ENCODE assay signal across 6 mouse cellular contexts in the genomic region with DNA sequence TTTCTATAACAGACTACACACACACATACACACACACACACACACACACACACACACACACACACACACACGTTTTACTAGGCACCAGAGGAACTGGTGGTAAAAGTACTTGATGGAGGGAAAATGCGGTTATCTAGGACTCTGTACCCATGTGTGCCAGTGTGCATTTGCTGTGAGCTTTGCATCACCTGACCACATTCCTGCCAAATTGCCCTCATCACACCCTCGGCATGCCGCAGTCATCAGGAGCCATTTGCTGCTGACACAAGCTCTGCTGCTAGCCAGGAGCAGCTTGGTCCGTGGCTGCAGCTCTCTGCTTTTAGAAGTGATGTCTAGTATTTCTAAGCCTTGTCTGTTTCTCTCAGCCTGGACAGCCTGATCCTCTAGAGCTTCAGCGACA. TPM values are rescaled to one million over a fixed set of nuclear protein-coding genes. Genes with fewer than 3 reads are reported as not detected.
A peak's percentile ranks its signal among the peaks of the same experiment; 100 is the strongest.
DNase-seq lines count a peak whose midpoint lies in the region; ATAC-seq and TF ChIP-seq lines count a peak whose summit lies in the region.
"Not testable (repeated sequence)": the region's sequence is repeated elsewhere in the genome, so short reads cannot be mapped to it uniquely, and the experiment has no call there.
"Had no signal": no experiment of that assay in that cellular context is flagged by ENCODE, and none has a peak within 500 bp of the region (broad histone marks: within the 10 kb centered on the region; RNA-seq: fewer than 3 reads in every experiment).

No protein-coding gene starts in this region.

- TF ChIP-seq EP300 in stomach, postnatal 0 days (optimal IDR thresholded peaks at IDR 0.05), result not testable (repeated sequence)

- not testable (repeated sequence) for H3K4me2 ChIP-seq in heart, embryonic 16.5 days (ENCODE audit: low read depth, low read length); intestine, embryonic 15.5 days (replicated peaks); intestine, postnatal 0 days (replicated peaks; ENCODE audit: low read depth); stomach, postnatal 0 days (replicated peaks; ENCODE audit: low read depth)

- not testable (repeated sequence) for H3K27ac ChIP-seq in heart, embryonic 16.5 days (ENCODE audit: low read length); intestine, embryonic 15.5 days; intestine, postnatal 0 days (ENCODE audit: low read depth, low read length); stomach, postnatal 0 days (replicated peaks)

- H3K27me3 ChIP-seq in heart, embryonic 16.5 days (ENCODE audit: control insufficient read depth, insufficient read depth, low read length); intestine, embryonic 15.5 days (replicated peaks); intestine, postnatal 0 days (replicated peaks; ENCODE audit: control insufficient read depth, insufficient read depth, low read length); stomach, postnatal 0 days (ENCODE audit: control insufficient read depth, insufficient read depth, low read length): not testable (repeated sequence)

- ATAC-seq in cerebellum, adult (ENCODE audit: insufficient number of reproducible peaks, low FRiP score, low TSS enrichment), result peak; percentile 40; the same call in 1 of the 2 replicates
- peak; percentile 65; the same call in 1 of the 2 replicates for ATAC-seq in heart, embryonic 16.5 days (replicated peaks; ENCODE audit: extremely low read depth, insufficient read depth, low FRiP score)
- ATAC-seq in intestine, embryonic 15.5 days, result 0 out of 2 replicates have a peak, but pooled peaks have one; percentile 56
- peak; percentile 88 for ATAC-seq in intestine, postnatal 0 days
- peak; percentile 38; the same call in 1 of the 2 replicates for ATAC-seq in stomach, postnatal 0 days (ENCODE audit: low FRiP score, low TSS enrichment)

- not testable (repeated sequence) for DNase-seq in stomach, postnatal 0 days (ENCODE audit: low spot score)

- H3K4me1 ChIP-seq in heart, embryonic 16.5 days (ENCODE audit: control insufficient read depth, insufficient read depth, low read length); intestine, embryonic 15.5 days (replicated peaks); intestine, postnatal 0 days (replicated peaks; ENCODE audit: control insufficient read depth, insufficient read depth, low read length); stomach, postnatal 0 days (replicated peaks; ENCODE audit: control insufficient read depth, insufficient read depth): not testable (repeated sequence)

- not testable (repeated sequence) for H3K9me3 ChIP-seq in heart, embryonic 16.5 days (replicated peaks; ENCODE audit: control insufficient read depth, low read length); intestine, embryonic 15.5 days; intestine, postnatal 0 days (ENCODE audit: control insufficient read depth); stomach, postnatal 0 days (ENCODE audit: control insufficient read depth, low read length)

- H3K9ac ChIP-seq in heart, embryonic 16.5 days (ENCODE audit: low read length); intestine, embryonic 15.5 days; intestine, postnatal 0 days (ENCODE audit: low read depth, low read length); stomach, postnatal 0 days (ENCODE audit: low read length): not testable (repeated sequence)

- WGBS in heart, embryonic 16.5 days, result 10% methylated on average over 1 of the region's 6 CpGs
- WGBS in intestine, embryonic 15.5 days, result 35% methylated on average over 2 of the region's 6 CpGs
- 18% methylated on average over 1 of the region's 6 CpGs for WGBS in intestine, postnatal 0 days
- WGBS in stomach, postnatal 0 days, result 44% methylated on average over 1 of the region's 6 CpGs

- not testable (repeated sequence) for TF ChIP-seq CTCF in intestine, postnatal 0 days (IDR thresholded peaks at IDR 0.05; ENCODE audit: low read depth); stomach, postnatal 0 days (IDR thresholded peaks at IDR 0.05; ENCODE audit: low read depth)

- not testable (repeated sequence) for H3K4me3 ChIP-seq in heart, embryonic 16.5 days (ENCODE audit: low read length); intestine, embryonic 15.5 days (replicated peaks); intestine, postnatal 0 days (ENCODE audit: low read depth, low read length); stomach, postnatal 0 days (ENCODE audit: low read depth, low read length)

- H3K36me3 ChIP-seq in heart, embryonic 16.5 days (ENCODE audit: control insufficient read depth, insufficient read depth); intestine, embryonic 15.5 days; intestine, postnatal 0 days (ENCODE audit: control insufficient read depth, insufficient read depth); stomach, postnatal 0 days (ENCODE audit: control insufficient read depth, insufficient read depth, low read length): not testable (repeated sequence)

RNA-seq across cellular contexts. Expression of a gene that starts 24.4 kb away (rescaled TPM):
- polyA plus RNA-seq in heart, embryonic 16.5 days (2015; fragmentation: Nextera tagmentation; extraction: Ambion mirVana), result 72.6 and 82.6 TPM in 2 replicates
- polyA plus RNA-seq in intestine, embryonic 15.5 days (2015; fragmentation: Nextera tagmentation; extraction: Ambion mirVana), result 45.8 and 51.8 TPM in 2 replicates
- polyA plus RNA-seq in intestine, postnatal 0 days (2015; fragmentation: Nextera tagmentation; extraction: Ambion mirVana), result 36.5 and 38.4 TPM in 2 replicates
- polyA plus RNA-seq in stomach, postnatal 0 days (2015; fragmentation: Nextera tagmentation; extraction: Ambion mirVana), result 32.6 and 38.5 TPM in 2 replicates

RNA-seq across cellular contexts. Expression of a gene that starts 44.0 kb away (rescaled TPM):
- 0.66 and 1.1 TPM in 2 replicates for polyA plus RNA-seq in heart, embryonic 16.5 days (2015; fragmentation: Nextera tagmentation; extraction: Ambion mirVana)
- 1.6 and 1.8 TPM in 2 replicates for polyA plus RNA-seq in intestine, embryonic 15.5 days (2015; fragmentation: Nextera tagmentation; extraction: Ambion mirVana)
- polyA plus RNA-seq in intestine, postnatal 0 days (2015; fragmentation: Nextera tagmentation; extraction: Ambion mirVana), result 0.80 and 1.2 TPM in 2 replicates
- 0.51 and 0.61 TPM in 2 replicates for polyA plus RNA-seq in stomach, postnatal 0 days (2015; fragmentation: Nextera tagmentation; extraction: Ambion mirVana)
- polyA plus RNA-seq: erythroblast, embryonic 14.5 days had no signal

Comparison
In these comparisons a context has a peak if more than half of its experiments do, and no peak if none do; other contexts are left out.
1. ATAC-seq: peak in every context shown above with its lines; median percentile 88 in intestine, postnatal 0 days; 65 in heart, embryonic 16.5 days; 56 in intestine, embryonic 15.5 days; 40 in cerebellum, adult; 38 in stomach, postnatal 0 days.